Mouse (Mus musculus) hindlimb bud, embryonic 11.5 days (tissue): ENCODE measurements around the gene Fxn.

Source experiments
- DNase-seq: peaks from one replicate; pipeline ENCODE4 v3.0.0-alpha.2; 2012; ENCODE audit warnings: low read depth, low spot score; ENCODE audit errors: extremely low spot score

Fxn gene

DNA sequence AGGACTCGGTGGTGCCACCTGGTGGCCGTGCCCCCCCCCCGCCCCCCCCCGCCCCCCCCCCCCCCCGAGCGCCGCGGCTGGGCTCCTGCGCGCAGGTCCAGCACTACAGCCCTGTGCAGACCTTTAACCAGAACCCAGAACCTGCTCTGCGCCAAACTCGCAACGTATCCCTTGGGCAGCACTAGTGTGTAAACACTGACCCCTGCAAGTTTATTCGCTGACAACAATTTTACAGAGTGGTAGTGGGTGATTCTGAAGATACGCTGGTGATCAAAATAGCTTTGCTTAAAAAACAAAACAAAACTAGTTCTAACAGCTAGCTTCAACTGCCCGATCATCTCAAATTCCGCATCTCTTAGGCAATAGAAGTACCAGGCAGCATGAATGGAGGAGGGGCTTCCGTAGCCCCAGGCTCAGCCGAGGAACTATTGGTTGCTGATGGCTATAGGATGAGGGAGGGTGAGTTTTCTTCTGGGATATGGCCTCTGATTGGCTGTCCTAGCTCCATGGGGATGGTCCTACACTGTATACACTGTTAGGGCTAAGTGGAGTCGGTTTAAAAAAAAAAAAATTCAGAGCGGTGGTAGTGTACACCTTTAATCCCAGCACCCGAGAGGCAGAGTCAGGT is at the start of gene Fxn:
Gene Fxn, minus strand, starts transcription at position 5 of the 628 bp plus-strand sequence.
- DNase-seq, result peak; percentile 79

DNA sequence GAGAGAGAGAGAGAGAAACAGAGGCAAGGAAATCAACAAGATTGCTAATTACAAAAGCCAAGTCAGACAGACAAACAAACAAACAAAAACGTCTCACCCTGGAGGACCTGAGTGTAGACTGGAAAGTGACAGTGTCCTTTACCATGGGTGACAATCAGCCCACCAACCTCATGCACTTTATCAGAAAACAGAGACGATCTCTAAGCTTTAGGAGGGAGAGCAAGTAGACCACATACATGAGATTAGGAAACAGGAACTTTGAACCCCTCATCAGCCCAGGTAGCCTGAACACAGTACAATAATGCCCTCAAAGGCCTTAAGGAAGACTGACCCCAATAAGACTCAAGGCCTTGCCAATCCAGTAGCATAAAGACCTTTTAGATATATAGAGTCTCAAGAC is 47.5 kb upstream of the Fxn start:
- DNase-seq, result no peak

DNA sequence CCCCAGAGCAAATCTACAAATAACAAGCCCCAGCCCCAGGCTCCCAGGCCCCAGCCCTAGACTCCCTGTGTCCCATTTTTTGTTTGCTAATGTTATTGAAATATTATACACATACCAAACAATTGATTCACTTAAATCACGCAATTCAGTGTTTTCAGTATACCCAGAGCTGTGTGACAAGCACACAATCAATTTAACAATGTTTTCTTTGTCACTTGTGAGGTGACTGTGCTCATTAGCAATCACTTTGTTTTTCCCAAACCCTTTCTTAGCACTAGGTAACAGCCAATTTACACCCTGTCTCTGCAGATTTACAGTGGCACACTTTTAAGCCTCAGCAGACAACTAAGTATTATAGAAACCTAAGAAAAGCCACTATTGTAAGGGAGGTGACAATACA is 46.6 kb upstream of the Fxn start:
- DNase-seq, result no peak

DNA sequence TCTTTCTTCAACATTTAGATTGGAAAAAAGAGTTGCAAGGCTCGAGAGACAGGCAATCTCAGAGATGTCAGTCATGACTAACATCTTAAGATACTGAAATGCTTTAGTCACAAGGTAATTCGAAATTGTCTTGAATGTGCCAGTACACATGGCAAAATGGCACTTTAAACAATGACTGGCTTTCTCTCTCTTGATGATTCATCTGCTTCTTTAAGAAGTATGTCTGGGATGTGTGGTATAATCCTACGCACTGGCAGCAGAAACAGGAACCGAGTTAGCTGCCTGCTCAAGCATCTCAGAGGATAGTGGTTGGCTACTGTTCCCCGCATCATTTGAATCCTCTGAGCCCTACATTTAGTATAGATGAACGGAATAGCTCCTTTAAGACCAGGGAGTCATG is 45.3 kb upstream of the Fxn start:
- no peak for DNase-seq

DNA sequence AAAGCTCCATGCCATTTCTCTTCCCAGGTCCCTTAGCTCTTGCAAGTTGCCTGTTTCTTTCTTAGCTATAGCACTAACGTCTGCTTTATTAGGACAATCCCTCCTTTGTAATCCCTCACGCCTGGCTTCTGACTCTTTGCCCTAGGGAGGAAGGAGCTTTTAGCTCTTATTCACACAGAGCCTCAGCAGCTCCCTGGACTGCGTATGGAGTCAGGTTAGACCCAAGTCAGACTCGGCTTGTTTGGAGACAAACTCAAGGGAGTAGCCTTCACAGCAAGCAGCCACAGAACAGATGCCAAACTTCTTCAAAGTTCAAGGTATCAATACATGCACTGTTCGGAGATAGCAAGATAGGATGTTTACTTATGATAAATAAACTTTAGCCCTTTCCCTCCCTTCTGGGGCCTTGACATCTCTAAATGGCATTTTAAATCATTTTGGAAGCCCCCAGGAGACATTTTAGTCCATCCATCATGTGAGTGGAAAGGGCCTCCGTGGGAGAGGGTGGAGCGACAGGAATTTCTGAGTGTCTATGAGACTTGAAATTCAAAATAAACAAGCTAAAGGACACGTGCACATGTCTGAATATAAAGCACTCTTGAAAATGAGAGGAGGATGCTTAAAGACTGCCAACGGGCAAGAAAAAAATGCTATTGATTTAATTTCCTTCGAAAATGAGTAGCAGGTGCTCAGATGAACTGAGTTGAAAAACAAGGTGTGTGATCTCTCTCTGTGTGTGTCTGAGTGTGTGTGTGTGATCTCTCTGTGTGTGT is 43.6 kb upstream of the Fxn start:
- DNase-seq, result no peak

DNA sequence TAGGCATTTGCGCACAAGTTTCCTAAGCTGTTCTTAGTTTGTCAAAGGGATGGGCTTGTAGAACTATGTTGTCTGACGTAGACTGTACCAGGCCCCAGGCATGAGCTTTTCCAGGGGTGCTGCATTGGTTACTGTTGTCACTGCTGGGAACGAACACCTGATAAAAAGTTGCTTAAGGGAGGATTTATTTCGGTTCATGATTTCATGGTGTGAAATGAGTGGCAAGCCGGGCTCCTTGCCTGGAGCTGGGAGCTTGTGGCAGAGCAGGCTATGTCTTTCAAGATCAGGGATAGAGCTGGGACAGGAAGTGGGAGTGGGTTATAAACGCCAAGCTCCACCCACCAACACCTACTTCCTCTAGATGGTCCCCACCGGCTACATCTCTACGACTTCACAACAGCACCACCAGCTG is 41.5 kb upstream of the Fxn start:
- DNase-seq, result no peak

DNA sequence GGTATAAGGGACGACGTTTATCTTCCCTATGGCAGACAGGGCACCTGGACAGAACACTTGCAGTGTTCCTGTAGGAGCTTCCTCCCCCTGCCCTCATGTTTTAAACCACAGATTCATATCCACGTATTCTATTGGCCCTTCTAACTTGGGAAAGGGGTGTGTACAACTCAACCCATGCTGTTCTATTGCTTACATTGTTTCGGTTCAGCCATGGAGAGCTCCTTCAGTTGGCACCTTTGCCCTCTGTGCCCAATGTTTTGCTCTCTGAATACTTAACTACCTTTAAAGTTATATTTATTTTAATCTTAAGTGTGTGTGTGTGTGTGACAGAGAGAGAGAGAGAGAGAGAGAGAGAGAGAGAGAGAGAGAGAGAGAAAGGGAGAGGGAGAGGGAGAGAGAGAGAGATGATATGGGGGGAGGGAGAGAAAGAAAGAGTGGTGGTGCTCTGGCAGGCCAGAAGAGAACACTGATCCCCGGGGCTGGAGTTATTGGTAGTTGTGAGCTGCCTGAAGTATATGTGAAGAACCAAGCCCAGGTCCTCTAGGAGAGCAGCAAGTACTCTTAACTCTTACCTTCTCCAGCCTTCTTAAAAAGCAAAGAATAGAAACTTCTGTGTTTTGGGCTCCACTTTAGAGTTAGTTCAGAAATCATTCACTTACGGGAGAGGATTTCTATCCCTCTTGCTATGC is 41.0 kb upstream of the Fxn start:
- no peak for DNase-seq

DNA sequence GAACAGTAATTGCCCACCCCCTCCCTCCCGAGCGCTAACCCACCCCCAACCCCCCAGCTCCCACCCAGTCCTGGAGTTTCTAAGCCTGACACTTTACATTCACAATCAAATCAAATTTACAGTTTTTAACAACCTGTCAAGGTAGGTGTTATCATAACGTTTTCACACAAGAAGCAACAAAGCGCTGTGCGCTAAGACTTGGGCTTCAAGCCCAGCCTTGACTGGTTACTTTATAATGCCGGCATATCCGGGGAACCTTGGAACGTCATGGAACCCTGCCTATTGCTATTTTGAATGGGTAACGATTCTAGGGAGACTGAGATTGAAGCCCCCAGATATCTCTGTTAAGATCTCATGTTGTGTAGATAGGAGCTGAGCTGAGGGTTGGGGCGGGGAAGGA is 37.8 kb upstream of the Fxn start:
- no peak for DNase-seq

DNA sequence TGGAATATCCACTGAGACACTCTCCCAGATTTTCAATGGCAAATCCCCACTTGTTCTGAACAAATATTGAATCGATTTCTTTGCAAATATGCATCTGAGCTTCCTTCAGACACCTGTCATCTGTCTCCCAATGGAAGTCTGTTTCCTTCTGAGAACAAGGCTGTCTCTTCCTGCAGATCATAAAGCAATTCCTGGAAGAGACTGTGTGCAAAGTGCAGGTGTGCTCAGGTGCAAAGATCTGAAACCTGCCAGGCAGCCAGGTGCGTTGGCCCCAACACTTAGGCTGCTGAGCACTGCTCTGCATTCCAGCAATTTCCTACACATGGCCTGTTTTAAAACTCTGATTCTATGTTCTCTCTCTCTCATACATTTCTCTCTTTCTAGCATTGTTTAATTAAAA is 37.3 kb upstream of the Fxn start:
- no peak for DNase-seq

DNA sequence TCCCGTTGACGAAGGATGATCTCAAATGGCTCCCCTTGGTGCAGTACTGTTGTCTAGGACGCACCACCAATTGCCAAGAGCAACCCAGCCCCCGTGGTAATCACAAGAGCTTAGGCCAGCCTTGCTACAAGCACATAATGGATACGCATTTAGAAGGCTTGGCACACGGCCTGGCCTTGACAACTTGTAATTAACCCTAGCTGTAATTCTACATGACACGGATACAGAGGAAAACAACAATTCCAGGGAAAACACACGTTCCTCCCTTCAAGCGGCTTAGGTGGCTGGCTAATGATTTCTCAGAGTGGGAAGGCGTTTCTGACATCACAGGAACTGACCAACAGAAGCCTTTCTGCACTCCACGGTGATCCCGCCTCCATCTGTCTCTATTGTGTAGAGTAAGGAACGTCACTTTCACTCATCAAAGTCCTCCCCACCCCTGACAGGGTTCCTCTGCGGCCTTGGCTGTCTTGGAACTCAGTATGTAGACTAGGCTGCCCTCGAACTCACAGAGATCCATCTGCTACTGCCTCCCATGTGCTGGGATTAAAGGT is 36.7 kb upstream of the Fxn start:
- DNase-seq, result no peak

DNA sequence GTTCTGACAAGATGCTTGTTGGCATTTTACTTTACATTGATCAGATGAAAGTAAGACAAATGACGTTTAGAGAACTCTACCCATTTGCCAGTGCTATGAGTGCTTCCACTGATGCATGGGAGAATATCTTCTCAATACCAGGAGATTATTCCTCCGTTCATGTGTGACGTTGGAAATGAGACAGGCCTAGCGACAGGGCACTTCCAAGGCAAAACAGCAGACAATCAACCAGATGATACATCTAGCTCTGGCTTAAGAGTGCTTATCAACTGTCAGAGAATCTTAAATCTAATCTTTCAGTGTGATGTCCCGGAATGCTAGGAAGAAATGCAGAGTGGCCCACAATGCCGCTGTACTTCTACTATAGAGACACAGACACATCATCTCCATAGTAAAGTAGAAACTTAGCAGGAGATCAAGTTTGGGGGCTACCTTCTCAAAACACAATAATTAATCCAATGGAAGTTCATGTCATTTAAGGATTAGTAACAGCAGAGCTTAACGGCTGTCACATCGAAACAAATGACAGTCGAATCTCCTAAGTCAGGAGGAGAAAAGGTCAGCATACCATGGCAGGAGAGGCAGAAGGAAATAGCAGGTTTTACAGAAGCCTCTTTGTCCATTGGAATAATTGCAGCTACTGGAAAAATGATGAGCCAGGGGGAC is 35.8 kb upstream of the Fxn start:
- DNase-seq, result no peak

DNA sequence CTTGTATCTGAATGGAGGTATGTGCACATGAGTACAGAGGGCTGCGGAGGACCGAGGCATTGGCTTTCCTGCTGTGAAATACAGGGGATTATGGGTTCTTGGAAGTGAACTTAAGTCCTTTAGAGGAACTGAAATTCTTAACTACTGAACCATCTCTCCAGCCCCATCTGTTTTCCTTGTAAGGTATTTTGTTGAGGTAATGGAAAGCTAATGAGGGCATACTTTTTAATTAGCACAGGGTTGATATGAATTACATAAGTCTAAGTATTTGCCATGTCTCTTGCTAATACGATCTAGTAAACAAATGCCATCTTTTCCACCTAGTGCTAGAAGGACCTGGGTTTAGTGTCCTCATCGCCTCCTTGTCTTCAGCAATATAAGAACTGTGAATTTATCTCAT is 34.8 kb upstream of the Fxn start:
- DNase-seq, result no peak

DNA sequence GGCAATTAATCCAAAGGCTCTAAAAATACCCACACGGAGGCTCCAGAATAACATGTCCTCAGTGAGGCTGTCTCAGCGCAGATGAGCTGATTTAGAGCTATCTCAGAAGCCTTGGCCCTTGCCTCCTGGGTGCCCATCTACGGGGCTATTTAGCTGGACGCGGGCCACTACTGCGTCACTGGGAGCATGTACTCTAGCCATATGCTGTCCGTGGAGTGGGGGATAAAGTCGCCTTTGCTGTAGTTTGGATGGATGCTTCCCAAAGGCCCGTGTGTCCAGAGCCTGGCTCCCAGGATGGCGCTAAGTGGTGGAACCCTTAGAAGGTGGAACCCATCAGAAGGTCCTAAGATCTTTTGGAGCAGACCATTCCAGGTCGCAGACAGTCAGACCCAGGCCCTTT is 34.3 kb upstream of the Fxn start:
- DNase-seq, result no peak

DNA sequence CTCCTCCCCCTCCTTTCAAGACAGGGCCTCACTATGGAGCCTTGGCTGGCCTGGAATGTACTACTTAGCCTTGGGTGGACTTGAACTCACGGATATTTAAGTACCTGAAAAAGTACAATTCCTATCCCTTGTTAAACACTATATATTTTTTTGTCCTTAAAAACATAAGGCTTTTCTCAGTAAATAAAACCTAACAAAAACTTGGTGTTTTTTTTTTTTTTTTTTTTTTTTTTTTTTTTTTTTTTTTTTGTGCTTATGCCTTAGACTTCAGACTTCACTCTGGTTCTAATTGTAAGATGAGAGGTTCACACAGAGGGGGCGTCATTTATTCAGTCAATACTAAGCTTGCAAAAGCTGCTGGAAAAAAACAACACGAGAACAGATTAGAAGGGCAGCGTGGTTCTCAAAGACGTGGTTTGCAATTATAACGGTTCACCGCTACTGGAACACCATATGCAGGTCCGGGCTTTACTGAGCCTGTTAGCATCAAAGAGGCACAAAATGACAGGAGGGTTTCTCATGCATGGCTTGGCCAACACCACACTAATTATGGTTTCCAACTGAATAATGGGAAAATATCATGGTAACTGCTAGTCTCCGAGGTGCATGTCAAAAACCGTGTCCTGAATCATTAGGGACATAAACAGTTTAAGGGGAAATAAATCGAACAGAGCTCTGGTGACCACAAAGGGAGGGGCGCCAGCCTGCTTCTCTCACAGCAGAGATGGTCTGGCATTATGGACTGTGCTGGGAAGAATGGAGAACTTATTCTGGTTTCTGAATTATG is 32.3 kb upstream of the Fxn start:
- no peak for DNase-seq

DNA sequence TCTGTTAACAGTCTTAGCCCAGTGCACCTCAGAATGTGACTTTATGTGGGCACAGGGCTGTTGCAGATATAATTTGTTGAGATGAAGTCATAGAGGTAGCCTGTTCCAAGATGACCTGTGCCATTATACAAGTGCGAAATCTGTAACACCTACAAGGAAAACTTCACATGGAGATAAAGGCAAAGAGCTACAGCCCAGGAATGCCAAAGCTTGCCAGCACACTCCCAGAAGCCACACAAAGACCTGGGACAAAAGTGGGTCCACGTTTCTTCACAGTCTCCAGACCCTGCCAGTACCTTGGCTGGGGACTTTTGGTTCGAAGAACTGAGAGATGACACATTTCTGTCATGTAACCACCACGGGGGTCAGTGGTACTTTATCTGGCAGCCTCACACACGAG is 31.6 kb upstream of the Fxn start:
- no peak for DNase-seq

DNA sequence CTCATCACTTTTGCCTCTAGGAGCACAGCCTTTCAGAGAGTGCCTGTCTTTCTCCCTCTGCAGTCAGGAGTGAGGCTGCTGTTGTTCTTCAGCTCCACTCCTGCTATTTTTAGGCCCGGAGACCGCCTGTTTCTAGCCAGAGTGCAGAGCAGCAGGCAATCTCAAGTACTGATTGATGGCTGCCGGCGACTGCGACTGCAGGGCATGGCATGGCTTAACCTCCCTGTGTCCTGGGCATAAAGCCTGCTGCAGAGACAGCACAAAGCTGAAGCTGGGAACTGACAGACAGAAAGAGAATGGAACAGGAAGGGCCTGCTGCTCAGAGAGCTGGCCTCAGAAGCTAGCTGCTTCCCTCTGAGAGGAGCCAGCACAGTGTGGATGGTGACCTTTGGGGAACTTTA is 27.9 kb upstream of the Fxn start:
- DNase-seq, result no peak

DNA sequence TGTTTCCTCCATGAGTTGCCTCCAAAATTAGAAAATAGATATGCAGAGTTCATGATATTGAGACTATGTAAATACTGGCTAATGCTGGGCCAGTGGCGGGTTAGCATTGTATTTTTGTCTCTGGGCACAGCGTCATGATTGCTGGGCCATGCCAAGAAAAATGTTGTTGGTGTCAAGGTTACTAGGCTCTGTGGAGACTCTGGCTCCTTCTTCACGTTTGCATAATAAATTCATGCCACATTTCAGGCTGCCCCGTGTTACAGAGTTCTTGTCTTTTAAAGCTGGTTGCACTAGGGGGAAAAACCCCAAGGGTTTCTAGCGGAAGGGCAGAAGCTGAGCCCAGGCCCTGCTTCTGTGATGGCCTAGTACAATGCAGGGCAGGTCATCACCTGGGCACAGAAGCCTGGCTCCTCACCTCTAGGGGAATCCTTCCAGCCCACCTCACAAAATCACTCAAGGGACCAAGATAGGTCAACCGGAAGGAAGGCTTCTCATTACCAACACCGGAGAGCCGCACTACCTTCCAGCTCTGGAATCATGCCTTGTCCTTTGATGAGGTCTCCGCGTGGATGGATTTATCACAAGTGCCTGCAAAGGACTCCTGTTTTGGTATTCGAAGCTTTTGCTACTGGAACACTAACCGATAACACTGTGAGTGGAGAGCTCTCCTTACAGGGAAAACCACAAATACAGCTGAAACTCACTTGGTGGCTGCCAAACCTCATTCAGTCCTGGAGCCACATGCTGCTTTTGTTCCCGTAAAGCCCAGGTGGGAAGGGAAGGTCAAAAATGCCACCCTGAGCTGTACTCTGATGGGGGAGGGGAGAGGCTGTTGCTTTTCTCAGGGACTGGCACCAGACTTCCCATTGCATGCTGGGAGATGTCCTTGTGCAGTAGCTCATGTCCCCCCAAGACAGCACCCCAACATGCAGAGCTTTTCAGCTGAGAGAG is 27.1 kb upstream of the Fxn start:
- DNase-seq, result no peak

DNA sequence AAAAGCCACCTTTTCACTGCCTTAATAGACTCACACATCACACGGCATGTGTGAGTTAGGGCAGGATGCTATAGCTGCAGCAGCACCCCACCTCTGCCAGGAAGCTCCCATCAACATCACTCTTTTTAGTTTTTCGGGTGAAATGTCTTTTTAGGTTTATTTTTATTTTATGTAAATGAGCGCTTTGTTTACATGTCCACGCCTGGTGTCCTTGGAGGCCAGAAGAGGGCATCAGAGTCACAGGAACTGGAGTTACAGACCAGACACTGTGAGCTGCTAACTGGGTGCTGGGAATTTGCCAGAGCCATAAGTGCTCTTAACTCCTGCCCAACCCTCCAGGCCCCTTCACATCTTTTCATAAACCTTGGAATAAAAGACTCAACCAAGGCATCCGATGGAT is 25.9 kb upstream of the Fxn start:
- no peak for DNase-seq

DNA sequence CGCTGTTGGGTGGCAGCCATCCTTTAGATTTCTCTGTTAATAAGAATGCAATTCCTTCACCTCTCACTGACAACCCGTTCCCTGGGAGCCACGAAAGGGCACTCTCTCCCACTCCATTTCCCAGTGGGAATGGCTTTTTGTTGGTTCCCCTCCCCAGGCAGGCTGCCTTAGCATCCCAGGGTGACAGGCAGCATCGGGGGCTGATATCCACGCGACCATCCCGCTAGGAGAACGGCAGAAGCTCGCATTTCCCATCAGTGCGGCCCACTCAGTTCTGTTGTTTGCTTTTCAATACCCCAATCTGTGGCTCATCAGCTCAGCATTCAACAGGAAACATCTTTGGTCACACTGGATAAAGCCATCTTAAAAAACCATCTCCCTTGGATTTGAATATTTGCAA is 21.8 kb upstream of the Fxn start:
- DNase-seq, result no peak

DNA sequence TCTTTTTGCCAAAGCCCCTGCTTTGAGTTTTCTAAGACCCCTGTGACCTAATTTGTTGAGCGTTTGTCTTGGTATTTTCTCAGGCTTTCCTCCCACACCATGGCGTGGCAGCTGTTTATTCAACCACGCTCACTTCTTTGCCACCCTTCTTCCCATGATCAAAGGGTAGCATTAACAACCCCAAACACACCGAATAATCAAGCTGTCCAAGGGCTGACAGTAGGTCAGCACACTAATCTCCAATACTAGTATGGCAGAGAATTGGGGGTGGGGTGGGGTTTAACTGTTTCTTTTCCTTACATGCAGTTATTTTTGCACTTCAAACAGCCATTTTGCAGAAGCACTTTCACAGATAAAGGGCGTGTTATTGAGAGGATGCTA is 21.4 kb upstream of the Fxn start:
- no peak for DNase-seq
